Mouse (Mus musculus): Measurements from ENCODE around the gene Dedd.

The Dedd gene

DNA sequence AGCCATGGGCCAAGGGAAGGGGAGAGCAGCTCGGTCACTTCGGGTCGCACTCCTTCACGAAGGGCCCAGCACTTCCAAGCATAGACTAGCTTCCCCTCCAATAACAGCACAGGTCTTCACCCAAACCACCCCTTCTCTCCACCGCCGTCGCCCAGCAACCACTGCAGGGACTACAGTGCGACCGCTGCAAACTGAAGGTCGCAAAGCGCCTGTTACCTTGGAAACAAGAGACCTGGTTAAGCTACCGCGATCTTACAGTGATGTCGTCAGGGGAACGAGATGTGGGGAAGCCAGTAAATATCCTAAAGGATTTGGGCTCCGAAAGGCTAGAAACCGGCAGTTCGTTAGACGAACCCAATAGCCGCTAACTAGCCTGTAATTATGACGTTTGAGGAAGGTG lies 31.7 kb downstream of the Dedd start, which contains the start of gene Klhdc9:
Gene Klhdc9 (minus strand): TSS at position 143 of the 400 bp plus-strand sequence.
- peak; percentile 92 for DNase-seq (ENCODE audit: inconsistent ontology term)

GRCm38 (mm10) chr1:171361106-171362103 lies 32.5 kb downstream of the Dedd start:
- peak; percentile 85 for DNase-seq (ENCODE audit: inconsistent ontology term)

- DNase-seq (ENCODE audit: inconsistent ontology term): no peak
Observed at GRCm38 (mm10) chr1:171365934-171366333, 37.0 kb downstream of the Dedd start.

DNA sequence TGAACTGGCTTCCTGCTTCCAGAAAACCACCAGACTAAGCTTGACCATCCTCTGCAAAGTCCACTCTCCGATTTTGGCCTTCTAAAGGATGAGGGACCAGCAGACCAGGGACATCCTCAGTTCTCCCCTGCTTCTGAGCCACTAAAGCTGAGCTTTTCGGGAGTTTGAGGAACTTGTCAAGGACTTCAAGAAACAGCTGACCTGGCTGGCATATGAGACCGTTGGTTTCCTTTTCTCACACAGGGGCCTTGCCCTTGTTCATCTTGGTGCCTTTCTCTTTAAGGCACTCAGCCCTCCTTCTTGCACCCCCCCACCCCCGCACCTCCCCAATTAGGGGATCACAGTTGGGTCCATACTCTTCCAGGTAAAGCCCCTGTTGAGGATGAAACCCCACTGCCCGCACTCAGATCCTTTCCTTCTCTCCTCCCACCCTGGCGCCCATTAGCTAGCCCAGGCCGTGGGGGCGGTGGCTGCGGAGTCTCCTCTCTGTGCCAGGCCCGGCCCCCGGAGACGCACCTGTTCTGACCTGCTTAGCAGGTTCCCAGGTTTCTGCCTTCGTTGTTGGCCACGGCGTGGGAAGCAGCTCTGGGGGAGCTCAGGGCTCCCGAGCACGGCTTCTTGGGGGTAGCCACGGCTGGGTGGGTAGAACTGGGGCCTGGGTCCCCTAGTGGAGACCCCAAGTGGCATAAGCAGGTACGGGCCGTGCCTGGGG lies 41.1 kb downstream of the Dedd start, which contains the start of gene Nectin4:
Gene Nectin4 (plus strand): TSS at position 255 of the 712 bp plus-strand sequence.
- no peak for DNase-seq (ENCODE audit: inconsistent ontology term)

GRCm38 (mm10) chr1:171372880-171373279 lies 43.9 kb downstream of the Dedd start:
- DNase-seq (ENCODE audit: inconsistent ontology term): no peak

GRCm38 (mm10) chr1:171373946-171374345 lies 45.0 kb downstream of the Dedd start:
- no peak for DNase-seq (ENCODE audit: inconsistent ontology term)

DNA sequence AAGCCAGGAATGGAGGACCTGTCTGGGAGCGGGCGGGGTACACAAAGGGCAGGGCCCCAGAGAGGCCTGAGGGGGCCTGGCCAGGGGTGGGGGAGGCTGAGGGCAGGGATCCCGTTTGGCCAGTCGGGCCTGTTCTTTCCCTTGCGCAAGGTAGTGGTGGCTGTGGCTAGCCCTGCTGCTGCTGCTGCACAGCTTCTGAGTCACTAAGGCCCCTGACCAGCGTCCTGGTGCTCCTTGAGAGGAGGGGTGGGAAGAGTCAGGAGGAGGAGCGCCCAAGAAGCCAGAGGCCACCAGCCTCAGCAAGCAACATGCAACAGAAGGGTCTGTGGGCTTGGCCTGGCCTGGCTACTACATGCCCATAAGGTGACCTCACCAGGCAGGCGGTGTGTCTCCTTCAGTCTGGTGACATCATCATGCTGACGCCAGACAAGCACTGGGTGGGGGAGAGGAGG lies 46.7 kb downstream of the Dedd start:
- no peak for DNase-seq (ENCODE audit: inconsistent ontology term)

- no peak for DNase-seq (ENCODE audit: inconsistent ontology term)
Observed at GRCm38 (mm10) chr1:171378298-171378697, 49.4 kb downstream of the Dedd start.

- peak; percentile 86 for DNase-seq (ENCODE audit: inconsistent ontology term)
Observed at GRCm38 (mm10) chr1:171379935-171380599, 51.1 kb downstream of the Dedd start.

DNA sequence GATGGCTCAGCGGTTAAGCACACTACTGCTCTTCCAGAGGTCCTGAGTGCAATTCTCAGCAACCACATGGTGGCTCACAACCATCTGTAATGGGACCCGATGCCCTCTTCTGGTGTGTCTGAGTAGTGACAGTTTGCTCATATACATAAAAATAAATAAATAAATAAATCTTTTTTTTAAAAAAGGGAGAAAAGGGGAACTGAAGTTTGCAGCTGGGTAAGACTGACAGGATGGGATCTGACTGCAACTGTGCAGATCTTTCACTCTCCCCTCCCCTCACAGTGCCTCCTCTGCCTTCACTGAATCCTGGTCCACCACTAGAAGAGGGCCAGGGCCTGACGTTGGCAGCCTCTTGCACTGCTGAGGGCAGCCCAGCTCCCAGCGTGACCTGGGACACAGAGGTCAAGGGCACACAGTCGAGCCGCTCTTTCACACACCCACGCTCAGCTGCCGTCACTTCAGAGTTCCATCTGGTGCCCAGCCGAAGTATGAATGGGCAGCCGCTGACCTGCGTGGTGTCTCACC lies 53.2 kb downstream of the Dedd start:
- DNase-seq (ENCODE audit: inconsistent ontology term): no peak

GRCm38 (mm10) chr1:171384361-171384760 lies 55.4 kb downstream of the Dedd start:
- no peak for DNase-seq (ENCODE audit: inconsistent ontology term)

DNA sequence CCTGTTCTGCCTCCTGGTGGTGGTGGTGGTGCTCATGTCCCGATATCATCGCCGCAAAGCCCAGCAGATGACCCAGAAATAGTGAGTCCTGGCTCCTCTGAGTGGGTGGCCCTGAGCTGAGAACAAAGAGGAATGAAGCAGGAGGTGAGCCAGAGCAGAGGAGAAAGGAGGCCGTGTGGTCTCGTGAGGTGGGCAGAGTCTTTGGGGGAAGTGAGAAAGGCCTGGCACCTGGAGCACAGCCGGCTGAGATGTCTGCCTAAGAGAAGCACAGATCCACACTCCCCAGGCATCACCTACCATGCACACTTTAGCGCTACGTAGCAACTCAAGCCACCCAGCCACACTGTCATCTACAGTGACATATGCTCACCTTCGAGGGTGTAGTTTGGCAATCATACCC lies 56.2 kb downstream of the Dedd start:
- DNase-seq (ENCODE audit: inconsistent ontology term): no peak

DNA sequence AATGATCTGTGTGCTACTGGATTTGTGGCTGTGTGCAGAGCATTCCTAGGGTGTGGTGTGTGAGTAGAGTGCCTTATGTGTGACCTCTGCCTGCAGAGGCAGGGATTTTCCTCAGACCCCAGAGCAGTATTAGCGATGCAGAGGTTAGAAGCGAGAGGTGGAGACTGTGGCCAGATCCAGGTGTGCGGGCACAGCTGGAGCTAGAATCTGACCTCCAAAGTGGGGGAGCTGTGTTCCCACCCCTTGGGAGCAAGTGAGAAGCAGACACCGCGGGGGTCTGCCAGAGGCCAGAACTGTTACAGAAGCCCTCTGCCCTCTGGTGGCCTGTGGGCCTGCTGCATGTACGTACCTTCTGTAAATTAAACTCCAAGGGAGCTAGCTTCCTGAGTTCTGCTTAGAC lies 58.2 kb downstream of the Dedd start:
- DNase-seq (ENCODE audit: inconsistent ontology term): no peak

DNA sequence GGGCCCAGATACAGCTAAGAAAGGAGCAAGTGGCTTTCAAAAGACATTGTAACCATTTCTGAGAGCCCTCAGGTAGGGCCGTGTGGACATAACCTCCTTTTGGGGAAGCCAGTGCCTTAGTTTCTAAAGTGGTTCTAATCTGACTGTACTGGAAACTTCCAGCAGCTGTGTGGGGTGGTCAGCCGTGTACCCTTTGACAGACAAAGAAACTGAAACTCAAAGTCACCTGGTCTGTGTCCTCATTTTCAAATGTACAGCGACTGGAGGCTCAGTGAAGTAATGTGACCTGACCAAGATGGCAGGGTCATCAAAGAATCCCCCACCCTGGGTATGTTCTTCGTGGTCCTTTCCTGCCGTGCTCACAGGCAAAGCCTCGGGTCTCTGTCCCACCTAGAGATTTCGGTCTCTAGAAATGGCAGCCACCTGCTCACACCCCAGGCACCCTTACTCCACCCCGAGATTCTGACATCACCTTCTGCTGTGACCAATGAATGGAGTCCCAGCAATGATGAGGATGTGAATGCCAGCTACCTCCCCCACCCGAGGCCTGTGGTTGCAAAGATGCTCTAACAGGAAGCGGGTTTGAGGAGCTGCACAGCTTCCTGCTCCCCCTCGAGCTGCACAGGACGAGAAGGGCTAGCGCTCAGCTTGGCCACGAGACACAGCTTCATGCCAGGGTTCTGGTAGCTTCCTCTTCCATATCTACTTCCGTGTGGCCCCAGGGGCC lies 59.6 kb downstream of the Dedd start, which contains the start of gene Arhgap30:
Gene Arhgap30 (plus strand): TSS at position 579 of the 727 bp plus-strand sequence.
- no peak for DNase-seq (ENCODE audit: inconsistent ontology term)

DNA sequence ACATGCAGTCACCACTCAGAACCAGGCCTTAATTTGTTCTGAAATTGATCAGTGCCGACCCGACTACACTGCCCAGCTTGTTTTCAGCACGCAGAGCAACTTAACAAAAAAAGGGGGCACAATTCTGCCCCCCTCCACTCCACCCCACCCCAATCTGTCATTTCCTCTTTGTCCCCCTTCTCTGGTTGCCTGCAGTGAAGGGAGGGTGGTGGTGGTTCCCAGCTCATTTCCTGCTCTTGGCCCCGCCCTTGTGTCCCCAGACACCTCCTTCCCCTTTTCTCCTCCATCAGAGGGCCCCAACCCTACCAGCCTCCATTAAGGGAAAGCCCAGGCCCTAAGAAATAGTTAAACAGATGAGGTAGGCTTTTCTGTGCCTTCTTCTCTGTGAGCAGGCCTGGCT lies 61.2 kb downstream of the Dedd start:
- no peak for DNase-seq (ENCODE audit: inconsistent ontology term)
